Mouse (Mus musculus): ENCODE data around the gene Tnrc6b. TPM values are rescaled to one million over a fixed set of nuclear protein-coding genes. Genes with fewer than 3 reads are reported as not detected.
A peak's percentile ranks its signal among the peaks of the same experiment; 100 is the strongest.

Gene Tnrc6b
- polyA plus RNA-seq, 1 experiment = 47.5 TPM

- peaks cover 17% of the 10 kb centered on the region for H3K4me1 ChIP-seq (ENCODE audit: control insufficient read depth, insufficient read depth, low read length)
- WGBS = 15% methylated on average over 11 of the region's 11 CpGs
- TF ChIP-seq POLR2A (IDR thresholded peaks at IDR 0.05; ENCODE audit: insufficient read depth, low read depth, low read length) (no peak), CTCF (IDR thresholded peaks at IDR 0.05; ENCODE audit: insufficient read depth, low read depth, low read length) (peak; percentile 93)
- peak overlapping the region; percentile 55 for H3K27ac ChIP-seq (ENCODE audit: insufficient read depth, low read depth, low read length)
- no peak overlapping the region for H3K4me3 ChIP-seq (ENCODE audit: insufficient read depth, low read depth, low read length)
These were observed 16.8 kb upstream of the Tnrc6b start for GRCm38 (mm10) chr15:80694125-80694910.

GRCm38 (mm10) chr15:80697564-80697963 lies 13.5 kb upstream of the Tnrc6b start:
- Histone ChIP-seq H3K4me3 (ENCODE audit: insufficient read depth, low read depth, low read length) (no peak overlapping the region), H3K27ac (ENCODE audit: insufficient read depth, low read depth, low read length) (no peak overlapping the region), H3K4me1 (ENCODE audit: control insufficient read depth, insufficient read depth, low read length) (peaks cover 17% of the 10 kb centered on the region)
- WGBS = 81% methylated on average over 5 of the region's 5 CpGs
- no peak for TF ChIP-seq POLR2A (IDR thresholded peaks at IDR 0.05; ENCODE audit: insufficient read depth, low read depth, low read length)
- no peak for TF ChIP-seq CTCF (IDR thresholded peaks at IDR 0.05; ENCODE audit: insufficient read depth, low read depth, low read length)

GRCm38 (mm10) chr15:80701481-80702257 lies 9.4 kb upstream of the Tnrc6b start:
- TF ChIP-seq CTCF (IDR thresholded peaks at IDR 0.05; ENCODE audit: insufficient read depth, low read depth, low read length) (no peak), POLR2A (IDR thresholded peaks at IDR 0.05; ENCODE audit: insufficient read depth, low read depth, low read length) (no peak)
- no peaks in the 10 kb centered on the region; the same call in 1 of the 2 replicates for H3K4me1 ChIP-seq (ENCODE audit: control insufficient read depth, insufficient read depth, low read length)
- no peak overlapping the region for H3K27ac ChIP-seq (ENCODE audit: insufficient read depth, low read depth, low read length)
- WGBS = 82% methylated on average over 8 of the region's 8 CpGs
- no peak overlapping the region for H3K4me3 ChIP-seq (ENCODE audit: insufficient read depth, low read depth, low read length)

- TF ChIP-seq CTCF (IDR thresholded peaks at IDR 0.05; ENCODE audit: insufficient read depth, low read depth, low read length) = no peak
- no peak for TF ChIP-seq POLR2A (IDR thresholded peaks at IDR 0.05; ENCODE audit: insufficient read depth, low read depth, low read length)
- Histone ChIP-seq H3K27ac (ENCODE audit: insufficient read depth, low read depth, low read length) (no peak overlapping the region), H3K4me3 (ENCODE audit: insufficient read depth, low read depth, low read length) (no peak overlapping the region), H3K4me1 (ENCODE audit: control insufficient read depth, insufficient read depth, low read length) (peaks cover 2% of the 10 kb centered on the region; the same call in 1 of the 2 replicates)
- WGBS = 69% methylated on average over 5 of the region's 5 CpGs
These were observed 8.2 kb upstream of the Tnrc6b start for GRCm38 (mm10) chr15:80702910-80703309.

- Histone ChIP-seq H3K4me1 (ENCODE audit: control insufficient read depth, insufficient read depth, low read length) (peaks cover 2% of the 10 kb centered on the region; the same call in 1 of the 2 replicates), H3K27ac (ENCODE audit: insufficient read depth, low read depth, low read length) (no peak overlapping the region), H3K4me3 (ENCODE audit: insufficient read depth, low read depth, low read length) (no peak overlapping the region)
- 80% methylated on average over 2 of the region's 2 CpGs for WGBS
- TF ChIP-seq CTCF (IDR thresholded peaks at IDR 0.05; ENCODE audit: insufficient read depth, low read depth, low read length) (no peak), POLR2A (IDR thresholded peaks at IDR 0.05; ENCODE audit: insufficient read depth, low read depth, low read length) (no peak)
These were observed 7.6 kb upstream of the Tnrc6b start for GRCm38 (mm10) chr15:80703495-80703894.

GRCm38 (mm10) chr15:80704267-80704666 lies 6.8 kb upstream of the Tnrc6b start:
- WGBS = 2% methylated on average over 7 of the region's 7 CpGs
- TF ChIP-seq POLR2A (IDR thresholded peaks at IDR 0.05; ENCODE audit: insufficient read depth, low read depth, low read length) = no peak
- TF ChIP-seq CTCF (IDR thresholded peaks at IDR 0.05; ENCODE audit: insufficient read depth, low read depth, low read length) = peak; percentile 94
- peaks cover 2% of the 10 kb centered on the region; the same call in 1 of the 2 replicates for H3K4me1 ChIP-seq (ENCODE audit: control insufficient read depth, insufficient read depth, low read length)
- H3K4me3 ChIP-seq (ENCODE audit: insufficient read depth, low read depth, low read length) = no peak overlapping the region
- H3K27ac ChIP-seq (ENCODE audit: insufficient read depth, low read depth, low read length) = no peak overlapping the region

GRCm38 (mm10) chr15:80705828-80706549 lies 5.1 kb upstream of the Tnrc6b start:
- Histone ChIP-seq H3K27ac (ENCODE audit: insufficient read depth, low read depth, low read length) (no peak overlapping the region), H3K4me1 (ENCODE audit: control insufficient read depth, insufficient read depth, low read length) (peaks cover 2% of the 10 kb centered on the region; the same call in 1 of the 2 replicates), H3K4me3 (ENCODE audit: insufficient read depth, low read depth, low read length) (peak overlapping the region; percentile 29)
- TF ChIP-seq POLR2A (IDR thresholded peaks at IDR 0.05; ENCODE audit: insufficient read depth, low read depth, low read length) (no peak), CTCF (IDR thresholded peaks at IDR 0.05; ENCODE audit: insufficient read depth, low read depth, low read length) (peak; percentile 75)
- WGBS = 11% methylated on average over 18 of the region's 18 CpGs

GRCm38 (mm10) chr15:80706596-80706995 lies 4.5 kb upstream of the Tnrc6b start:
- peaks cover 2% of the 10 kb centered on the region; the same call in 1 of the 2 replicates for H3K4me1 ChIP-seq (ENCODE audit: control insufficient read depth, insufficient read depth, low read length)
- peak overlapping the region; percentile 52; the same call in 1 of the 2 replicates for H3K27ac ChIP-seq (ENCODE audit: insufficient read depth, low read depth, low read length)
- H3K4me3 ChIP-seq (ENCODE audit: insufficient read depth, low read depth, low read length) = 0 out of 2 replicates have a peak overlapping the region, but pooled peaks have one; percentile 29
- WGBS = 8% methylated on average over 11 of the region's 11 CpGs
- TF ChIP-seq CTCF (IDR thresholded peaks at IDR 0.05; ENCODE audit: insufficient read depth, low read depth, low read length) (no peak), POLR2A (IDR thresholded peaks at IDR 0.05; ENCODE audit: insufficient read depth, low read depth, low read length) (no peak)
